In genomic region chr15:50449604-50450003, GRCm38 (mm10) we compare ENCODE assay signal across 12 mouse cellular contexts.
"Had no signal": no experiment of that assay in that cellular context is flagged by ENCODE, and none has a peak within 500 bp of the region (broad histone marks: within the 10 kb centered on the region; RNA-seq: fewer than 3 reads in every experiment).

No protein-coding gene starts in this region.

- H3K4me2 ChIP-seq: intestine, embryonic 15.5 days; limb, embryonic 13.5 days; lung, embryonic 15.5 days; midbrain, embryonic 15.5 days; stomach, embryonic 15.5 days had no signal

- H3K27ac ChIP-seq: intestine, embryonic 15.5 days; layer of hippocampus, adult 2 months; limb, embryonic 13.5 days; liver, embryonic 14.5 days; lung, embryonic 15.5 days; midbrain, embryonic 10.5 days; midbrain, embryonic 15.5 days; stomach, embryonic 15.5 days had no signal

- H3K4me3 ChIP-seq: intestine, embryonic 15.5 days; layer of hippocampus, adult 2 months; limb, embryonic 13.5 days; lung, embryonic 15.5 days; midbrain, embryonic 10.5 days; midbrain, embryonic 15.5 days; stomach, embryonic 15.5 days had no signal

- H3K27me3 ChIP-seq: intestine, embryonic 15.5 days; limb, embryonic 13.5 days; lung, embryonic 15.5 days; midbrain, embryonic 15.5 days; stomach, embryonic 15.5 days had no signal

- ATAC-seq: intestine, embryonic 15.5 days; midbrain, embryonic 15.5 days had no signal

- H3K36me3 ChIP-seq: intestine, embryonic 15.5 days; limb, embryonic 13.5 days; lung, embryonic 15.5 days; midbrain, embryonic 10.5 days; midbrain, embryonic 15.5 days; stomach, embryonic 15.5 days had no signal

- H3K4me1 ChIP-seq: intestine, embryonic 15.5 days; limb, embryonic 13.5 days; lung, embryonic 15.5 days; midbrain, embryonic 10.5 days; midbrain, embryonic 15.5 days; stomach, embryonic 15.5 days had no signal

- H3K9ac ChIP-seq: intestine, embryonic 15.5 days; limb, embryonic 13.5 days; liver, embryonic 14.5 days; lung, embryonic 15.5 days; midbrain, embryonic 15.5 days; stomach, embryonic 15.5 days had no signal

- DNase-seq: kidney, adult 18-20 months; kidney, postnatal 10 days; kidney, postnatal 4 days; left cerebral cortex, postnatal 4 days had no signal

- H3K9me3 ChIP-seq: intestine, embryonic 15.5 days; limb, embryonic 13.5 days; lung, embryonic 15.5 days; midbrain, embryonic 10.5 days; midbrain, embryonic 15.5 days; stomach, embryonic 15.5 days had no signal
